Mouse (Mus musculus): Measurements from ENCODE around the gene Camk1g. TPM values are rescaled to one million over a fixed set of nuclear protein-coding genes. Genes with fewer than 3 reads are reported as not detected.

The Camk1g gene
- polyA plus RNA-seq, 1 experiment from 2014 or later: 46.0 TPM

GRCm38 (mm10) chr1:193362078-193362477 is 8.0 kb downstream of the Camk1g start:
- Histone ChIP-seq H3K27ac (replicated peaks; ENCODE audit: low read depth, low read length) (no peak overlapping the region), H3K27me3 (ENCODE audit: control insufficient read depth, insufficient read depth, low read length) (no peaks in the 10 kb centered on the region), H3K4me1 (ENCODE audit: control insufficient read depth, insufficient read depth, low read length) (no peaks in the 10 kb centered on the region), H3K36me3 (ENCODE audit: control insufficient read depth, insufficient read depth, low read length) (peaks cover 38% of the 10 kb centered on the region), H3K4me2 (ENCODE audit: low read length) (no peak overlapping the region), H3K4me3 (replicated peaks; ENCODE audit: low read depth, low read length) (no peak overlapping the region), H3K9ac (replicated peaks; ENCODE audit: low read length) (no peak overlapping the region), H3K9me3 (ENCODE audit: control insufficient read depth, low read length) (no peaks in the 10 kb centered on the region)
- 92% methylated on average over 7 of the region's 7 CpGs for WGBS
- ATAC-seq (ENCODE audit: low FRiP score, low TSS enrichment): no peak
- no peak for DNase-seq

GRCm38 (mm10) chr1:193361181-193361580 is 8.9 kb downstream of the Camk1g start:
- Histone ChIP-seq H3K27me3 (ENCODE audit: control insufficient read depth, insufficient read depth, low read length) (no peaks in the 10 kb centered on the region), H3K4me2 (ENCODE audit: low read length) (no peak overlapping the region), H3K9me3 (ENCODE audit: control insufficient read depth, low read length) (no peaks in the 10 kb centered on the region), H3K9ac (replicated peaks; ENCODE audit: low read length) (no peak overlapping the region), H3K4me1 (ENCODE audit: control insufficient read depth, insufficient read depth, low read length) (no peaks in the 10 kb centered on the region), H3K27ac (replicated peaks; ENCODE audit: low read depth, low read length) (no peak overlapping the region), H3K36me3 (ENCODE audit: control insufficient read depth, insufficient read depth, low read length) (peaks cover 43% of the 10 kb centered on the region), H3K4me3 (replicated peaks; ENCODE audit: low read depth, low read length) (no peak overlapping the region)
- ATAC-seq (ENCODE audit: low FRiP score, low TSS enrichment): no peak
- WGBS: 46% methylated on average over 6 of the region's 6 CpGs
- DNase-seq: no peak

- DNase-seq (no peak), ATAC-seq (ENCODE audit: low FRiP score, low TSS enrichment) (no peak)
- Histone ChIP-seq H3K9ac (replicated peaks; ENCODE audit: low read length) (no peak overlapping the region), H3K4me1 (ENCODE audit: control insufficient read depth, insufficient read depth, low read length) (no peaks in the 10 kb centered on the region), H3K27me3 (ENCODE audit: control insufficient read depth, insufficient read depth, low read length) (no peaks in the 10 kb centered on the region), H3K36me3 (ENCODE audit: control insufficient read depth, insufficient read depth, low read length) (peaks cover 61% of the 10 kb centered on the region), H3K9me3 (ENCODE audit: control insufficient read depth, low read length) (no peaks in the 10 kb centered on the region), H3K27ac (replicated peaks; ENCODE audit: low read depth, low read length) (no peak overlapping the region), H3K4me3 (replicated peaks; ENCODE audit: low read depth, low read length) (no peak overlapping the region), H3K4me2 (ENCODE audit: low read length) (no peak overlapping the region)
- 78% methylated on average over 3 of the region's 3 CpGs for WGBS
Measured at GRCm38 (mm10) chr1:193359199-193359598, 10.9 kb downstream of the Camk1g start.

GRCm38 (mm10) chr1:193351583-193351982 is 18.5 kb downstream of the Camk1g start:
- Histone ChIP-seq H3K27me3 (ENCODE audit: control insufficient read depth, insufficient read depth, low read length) (no peaks in the 10 kb centered on the region), H3K4me3 (replicated peaks; ENCODE audit: low read depth, low read length) (no peak overlapping the region), H3K9ac (replicated peaks; ENCODE audit: low read length) (no peak overlapping the region), H3K27ac (replicated peaks; ENCODE audit: low read depth, low read length) (no peak overlapping the region), H3K4me1 (ENCODE audit: control insufficient read depth, insufficient read depth, low read length) (no peaks in the 10 kb centered on the region), H3K9me3 (ENCODE audit: control insufficient read depth, low read length) (no peaks in the 10 kb centered on the region), H3K4me2 (ENCODE audit: low read length) (no peak overlapping the region), H3K36me3 (ENCODE audit: control insufficient read depth, insufficient read depth, low read length) (peaks cover 94% of the 10 kb centered on the region)
- 88% methylated on average over 3 of the region's 3 CpGs for WGBS
- no peak for ATAC-seq (ENCODE audit: low FRiP score, low TSS enrichment)
- DNase-seq: no peak

- H3K36me3 ChIP-seq (ENCODE audit: control insufficient read depth, insufficient read depth, low read length): peaks cover 91% of the 10 kb centered on the region
- no peaks in the 10 kb centered on the region for H3K27me3 ChIP-seq (ENCODE audit: control insufficient read depth, insufficient read depth, low read length)
- H3K9me3 ChIP-seq (ENCODE audit: control insufficient read depth, low read length): no peaks in the 10 kb centered on the region
- DNase-seq (no peak), ATAC-seq (ENCODE audit: low FRiP score, low TSS enrichment) (no peak)
- no peaks in the 10 kb centered on the region for H3K4me1 ChIP-seq (ENCODE audit: control insufficient read depth, insufficient read depth, low read length)
- WGBS: 91% methylated on average over 2 of the region's 2 CpGs
- no peak overlapping the region for H3K9ac ChIP-seq (replicated peaks; ENCODE audit: low read length)
- H3K4me3 ChIP-seq (replicated peaks; ENCODE audit: low read depth, low read length): no peak overlapping the region
- no peak overlapping the region for H3K4me2 ChIP-seq (ENCODE audit: low read length)
- no peak overlapping the region for H3K27ac ChIP-seq (replicated peaks; ENCODE audit: low read depth, low read length)
Measured at GRCm38 (mm10) chr1:193350546-193350801, 19.6 kb downstream of the Camk1g start.

GRCm38 (mm10) chr1:193349702-193350545 is 20.2 kb downstream of the Camk1g start:
- no peak overlapping the region for H3K4me2 ChIP-seq (ENCODE audit: low read length)
- H3K4me1 ChIP-seq (ENCODE audit: control insufficient read depth, insufficient read depth, low read length): no peaks in the 10 kb centered on the region
- no peaks in the 10 kb centered on the region for H3K9me3 ChIP-seq (ENCODE audit: control insufficient read depth, low read length)
- H3K4me3 ChIP-seq (replicated peaks; ENCODE audit: low read depth, low read length): no peak overlapping the region
- 87% methylated on average over 10 of the region's 10 CpGs for WGBS
- H3K9ac ChIP-seq (replicated peaks; ENCODE audit: low read length): no peak overlapping the region
- ATAC-seq (ENCODE audit: low FRiP score, low TSS enrichment) (no peak), DNase-seq (no peak)
- H3K36me3 ChIP-seq (ENCODE audit: control insufficient read depth, insufficient read depth, low read length): peaks cover 87% of the 10 kb centered on the region
- H3K27ac ChIP-seq (replicated peaks; ENCODE audit: low read depth, low read length): no peak overlapping the region
- no peaks in the 10 kb centered on the region for H3K27me3 ChIP-seq (ENCODE audit: control insufficient read depth, insufficient read depth, low read length)

- DNase-seq: no peak
- H3K36me3 ChIP-seq (ENCODE audit: control insufficient read depth, insufficient read depth, low read length): peaks cover 72% of the 10 kb centered on the region
- no peak overlapping the region for H3K4me3 ChIP-seq (replicated peaks; ENCODE audit: low read depth, low read length)
- no peak overlapping the region for H3K27ac ChIP-seq (replicated peaks; ENCODE audit: low read depth, low read length)
- H3K9me3 ChIP-seq (ENCODE audit: control insufficient read depth, low read length): no peaks in the 10 kb centered on the region
- no peak overlapping the region for H3K4me2 ChIP-seq (ENCODE audit: low read length)
- ATAC-seq (ENCODE audit: low FRiP score, low TSS enrichment): no peak
- H3K27me3 ChIP-seq (ENCODE audit: control insufficient read depth, insufficient read depth, low read length): no peaks in the 10 kb centered on the region
- H3K4me1 ChIP-seq (ENCODE audit: control insufficient read depth, insufficient read depth, low read length): no peaks in the 10 kb centered on the region
- WGBS: 86% methylated on average over 9 of the region's 9 CpGs
- no peak overlapping the region for H3K9ac ChIP-seq (replicated peaks; ENCODE audit: low read length)
Measured at GRCm38 (mm10) chr1:193348261-193348962, 21.7 kb downstream of the Camk1g start.

- peaks cover 58% of the 10 kb centered on the region for H3K36me3 ChIP-seq (ENCODE audit: control insufficient read depth, insufficient read depth, low read length)
- H3K27me3 ChIP-seq (ENCODE audit: control insufficient read depth, insufficient read depth, low read length): no peaks in the 10 kb centered on the region
- H3K4me2 ChIP-seq (ENCODE audit: low read length): no peak overlapping the region
- no peaks in the 10 kb centered on the region for H3K9me3 ChIP-seq (ENCODE audit: control insufficient read depth, low read length)
- no peak overlapping the region for H3K4me3 ChIP-seq (replicated peaks; ENCODE audit: low read depth, low read length)
- DNase-seq (no peak), ATAC-seq (ENCODE audit: low FRiP score, low TSS enrichment) (no peak)
- no peak overlapping the region for H3K9ac ChIP-seq (replicated peaks; ENCODE audit: low read length)
- no peaks in the 10 kb centered on the region for H3K4me1 ChIP-seq (ENCODE audit: control insufficient read depth, insufficient read depth, low read length)
- H3K27ac ChIP-seq (replicated peaks; ENCODE audit: low read depth, low read length): no peak overlapping the region
- 90% methylated on average over 3 of the region's 3 CpGs for WGBS
Measured at GRCm38 (mm10) chr1:193346908-193347307, 23.2 kb downstream of the Camk1g start.

GRCm38 (mm10) chr1:193344976-193345375 is 25.1 kb downstream of the Camk1g start:
- H3K27me3 ChIP-seq (ENCODE audit: control insufficient read depth, insufficient read depth, low read length): no peaks in the 10 kb centered on the region
- H3K27ac ChIP-seq (replicated peaks; ENCODE audit: low read depth, low read length): no peak overlapping the region
- no peak for DNase-seq
- WGBS: 15% methylated on average over 2 of the region's 2 CpGs
- H3K4me2 ChIP-seq (ENCODE audit: low read length): no peak overlapping the region
- no peak overlapping the region for H3K9ac ChIP-seq (replicated peaks; ENCODE audit: low read length)
- no peaks in the 10 kb centered on the region for H3K4me1 ChIP-seq (ENCODE audit: control insufficient read depth, insufficient read depth, low read length)
- no peaks in the 10 kb centered on the region for H3K9me3 ChIP-seq (ENCODE audit: control insufficient read depth, low read length)
- H3K36me3 ChIP-seq (ENCODE audit: control insufficient read depth, insufficient read depth, low read length): peaks cover 39% of the 10 kb centered on the region
- no peak for ATAC-seq (ENCODE audit: low FRiP score, low TSS enrichment)
- no peak overlapping the region for H3K4me3 ChIP-seq (replicated peaks; ENCODE audit: low read depth, low read length)
